Mouse (Mus musculus): ENCODE measurements around the gene Fam8a1. TPM values are rescaled to one million over a fixed set of nuclear protein-coding genes. Genes with fewer than 3 reads are reported as not detected.

The Fam8a1 gene
- total RNA-seq (2021): 10 to 100 TPM; 69.9 to 70.3 TPM
- long read RNA-seq, experiment 1, transcript Fam8a1-201 (5 exons, 3,664 nt): major isoform, 22 of 30 reads
- long read RNA-seq, experiment 1, partial matches to known transcripts: 3 of 30 reads
- long read RNA-seq, experiment 1, other reads (novel, unspliced or antisense): 5 of 30 reads
- long read RNA-seq, experiment 2, transcript Fam8a1-201 (5 exons, 3,664 nt): major isoform, 28 of 37 reads
- long read RNA-seq, experiment 2, partial matches to known transcripts: 9 of 37 reads
- long read RNA-seq, experiment 2, other reads (novel, unspliced or antisense): 0 of 37 reads

DNA sequence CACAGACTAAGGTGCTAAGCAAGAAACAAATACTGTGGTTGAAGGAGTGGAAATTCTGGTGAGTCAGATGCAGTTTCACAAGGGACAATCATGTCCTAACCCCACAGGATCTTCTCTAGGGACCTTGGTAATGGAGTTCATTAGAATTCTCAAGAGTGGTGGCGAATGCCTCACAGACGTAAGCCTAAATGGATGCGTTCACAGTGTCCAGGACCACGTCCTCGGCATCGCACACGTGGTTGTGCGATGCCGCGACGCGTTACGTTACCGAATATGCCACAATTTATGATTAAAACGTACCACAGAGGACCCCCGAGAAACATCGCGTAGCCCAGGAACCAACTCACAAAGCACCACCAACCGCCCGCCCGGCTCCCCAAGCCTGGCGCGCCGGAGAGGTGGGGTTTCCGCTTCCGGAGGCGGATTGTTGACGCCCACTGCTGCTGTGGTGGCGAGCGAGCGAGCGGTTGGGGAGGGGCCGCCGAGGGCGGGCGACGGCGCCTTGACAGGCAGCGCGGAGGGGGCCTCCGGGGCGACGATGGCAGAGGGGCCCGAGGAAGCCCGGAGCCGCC is at the start of gene Fam8a1:
TSS of gene Fam8a1 (plus strand) at position 475 of the 572 bp plus-strand sequence.
- DNase-seq (ENCODE audit: low spot score in 2 of 2): peak; percentile 94 to 95

DNA sequence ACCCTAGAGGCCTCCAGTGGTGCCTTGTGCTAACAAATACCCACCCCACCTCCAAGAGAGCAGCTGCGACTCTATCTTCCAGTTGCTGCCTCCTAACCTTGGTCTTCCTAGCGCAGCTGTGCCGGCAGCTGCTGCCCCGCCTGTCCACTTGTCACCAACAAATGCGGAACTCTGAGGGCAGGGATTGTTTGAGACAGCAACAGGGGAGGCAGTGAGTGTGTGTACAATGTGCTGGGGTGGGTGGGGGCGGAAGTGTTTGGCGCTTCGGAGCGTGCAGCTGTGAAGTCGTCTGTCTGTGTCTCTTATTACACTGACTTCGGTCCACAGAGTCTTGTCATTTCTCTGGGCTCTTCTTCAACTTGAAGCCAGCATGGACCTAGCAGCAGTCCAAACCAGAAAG is 49.7 kb upstream of the Fam8a1 start:
- DNase-seq (ENCODE audit: low spot score in 2 of 2): no peak

DNA sequence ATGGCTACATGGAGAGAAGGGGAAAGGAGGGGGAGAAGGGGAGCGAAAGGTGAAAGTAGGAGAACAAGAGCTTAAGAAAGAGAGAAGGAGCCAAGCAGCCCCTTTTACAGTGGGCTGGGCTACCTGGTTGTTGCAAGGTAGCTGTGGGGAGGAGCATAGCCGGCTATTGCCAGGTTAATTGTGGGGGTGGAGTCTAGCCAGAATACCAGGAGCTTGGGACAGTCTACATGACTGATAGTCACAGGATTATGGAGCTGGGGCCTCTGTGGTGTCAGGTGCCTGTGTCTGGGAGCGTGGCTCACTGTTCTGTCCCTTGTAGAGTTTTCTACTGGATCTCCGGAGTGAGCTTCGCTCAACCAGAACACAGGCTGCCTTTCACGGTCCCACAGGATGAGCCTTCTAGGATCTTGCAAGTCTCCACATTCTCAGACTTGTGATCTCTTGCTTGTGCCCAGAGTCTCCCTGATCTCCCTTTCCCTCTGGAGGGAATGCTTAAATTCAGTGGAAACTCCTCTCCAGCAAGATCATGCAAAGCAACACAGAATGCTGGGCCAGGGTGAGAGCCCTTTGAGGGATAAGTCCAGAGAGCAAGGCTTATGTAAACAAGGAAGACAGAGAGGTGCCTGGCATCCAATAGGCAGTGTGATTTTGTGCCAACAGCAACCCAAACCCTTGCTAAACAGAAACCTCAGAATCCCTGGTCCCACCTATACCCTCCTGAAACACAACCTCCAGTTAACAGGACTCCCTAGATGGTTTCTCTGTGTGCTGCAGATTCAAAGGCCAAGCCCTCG is 48.2 kb upstream of the Fam8a1 start:
- no peak for DNase-seq (ENCODE audit: low spot score in 2 of 2)

DNA sequence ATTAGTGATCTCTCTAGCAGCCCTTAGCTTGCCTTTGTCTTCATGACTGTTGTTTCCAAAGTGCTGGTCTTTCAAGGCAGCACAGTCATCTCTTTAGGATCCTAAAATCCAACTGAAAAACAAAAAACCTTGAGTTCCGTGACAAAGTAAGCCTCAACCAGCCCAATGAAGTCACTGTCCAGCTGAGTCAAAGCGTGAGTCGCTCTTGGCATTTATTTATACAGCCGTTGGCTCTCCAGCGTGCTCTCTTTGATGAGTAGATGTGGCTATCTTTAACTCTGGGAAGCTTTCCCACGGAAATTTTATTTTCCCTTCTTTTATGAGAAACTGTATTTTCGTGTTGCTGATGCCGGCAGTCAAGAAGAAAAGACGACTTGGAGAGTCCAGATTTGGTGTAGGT is 42.7 kb upstream of the Fam8a1 start:
- no peak for DNase-seq (ENCODE audit: low spot score in 2 of 2)

DNA sequence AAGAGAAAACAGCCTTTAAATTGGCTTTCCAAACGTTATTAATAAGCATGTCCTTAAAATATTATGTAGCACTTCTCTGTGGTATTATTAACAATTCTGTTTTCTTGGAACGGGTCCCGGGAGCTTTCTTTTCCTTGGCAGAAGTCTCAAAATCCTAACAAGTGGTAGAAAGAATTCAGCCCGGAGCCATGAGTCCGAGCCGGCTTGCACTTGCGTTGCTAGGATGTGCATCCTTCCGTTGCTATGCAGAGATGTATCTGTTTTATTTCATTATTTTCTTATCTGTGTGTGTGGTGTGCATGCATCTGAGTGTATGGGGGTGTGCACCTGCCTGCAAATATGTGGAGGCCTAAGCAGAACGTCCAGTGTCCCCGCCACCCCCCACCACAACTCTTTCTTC is 41.5 kb upstream of the Fam8a1 start:
- DNase-seq (ENCODE audit: low spot score in 2 of 2): peak; percentile 28 to 69

DNA sequence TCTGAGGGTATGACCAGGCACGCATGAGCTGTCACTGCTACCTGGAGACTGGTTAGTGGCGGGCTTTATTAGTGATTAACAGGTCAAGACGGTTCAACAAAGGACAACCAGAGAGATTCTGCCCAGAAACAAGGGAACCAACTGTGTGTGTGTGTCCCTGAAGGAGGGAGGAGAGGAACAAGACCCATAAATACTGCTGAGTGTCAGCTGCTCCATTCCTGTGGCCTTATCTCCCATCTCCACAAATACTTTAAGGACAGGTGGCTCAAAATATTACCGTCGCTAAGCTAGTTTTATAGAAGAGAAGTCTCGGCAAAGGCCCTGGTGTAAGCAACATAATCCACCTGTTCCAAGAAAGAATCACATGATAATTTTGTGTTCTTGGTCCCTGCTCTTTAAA is 39.9 kb upstream of the Fam8a1 start:
- no peak for DNase-seq (ENCODE audit: low spot score in 2 of 2)

DNA sequence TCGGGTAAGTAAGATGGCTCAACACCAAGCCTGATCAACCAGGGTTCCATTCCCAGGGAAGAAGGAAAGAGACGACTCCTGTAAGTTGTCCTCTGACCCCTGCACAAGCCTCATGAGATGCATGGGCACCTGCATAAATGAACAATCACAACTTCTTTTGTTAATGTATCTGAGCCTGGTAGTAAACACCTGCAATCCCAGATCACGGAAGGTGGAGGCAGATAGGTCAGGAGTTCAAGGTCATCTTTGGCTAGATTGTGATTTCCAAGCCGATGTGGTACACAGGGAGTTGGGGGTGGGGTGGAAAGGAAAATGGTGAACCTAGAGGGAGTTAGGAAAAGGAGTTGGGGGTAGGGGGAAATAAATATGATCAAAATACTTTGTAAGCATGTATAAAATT is 36.5 kb upstream of the Fam8a1 start:
- no peak for DNase-seq (ENCODE audit: low spot score in 2 of 2)

DNA sequence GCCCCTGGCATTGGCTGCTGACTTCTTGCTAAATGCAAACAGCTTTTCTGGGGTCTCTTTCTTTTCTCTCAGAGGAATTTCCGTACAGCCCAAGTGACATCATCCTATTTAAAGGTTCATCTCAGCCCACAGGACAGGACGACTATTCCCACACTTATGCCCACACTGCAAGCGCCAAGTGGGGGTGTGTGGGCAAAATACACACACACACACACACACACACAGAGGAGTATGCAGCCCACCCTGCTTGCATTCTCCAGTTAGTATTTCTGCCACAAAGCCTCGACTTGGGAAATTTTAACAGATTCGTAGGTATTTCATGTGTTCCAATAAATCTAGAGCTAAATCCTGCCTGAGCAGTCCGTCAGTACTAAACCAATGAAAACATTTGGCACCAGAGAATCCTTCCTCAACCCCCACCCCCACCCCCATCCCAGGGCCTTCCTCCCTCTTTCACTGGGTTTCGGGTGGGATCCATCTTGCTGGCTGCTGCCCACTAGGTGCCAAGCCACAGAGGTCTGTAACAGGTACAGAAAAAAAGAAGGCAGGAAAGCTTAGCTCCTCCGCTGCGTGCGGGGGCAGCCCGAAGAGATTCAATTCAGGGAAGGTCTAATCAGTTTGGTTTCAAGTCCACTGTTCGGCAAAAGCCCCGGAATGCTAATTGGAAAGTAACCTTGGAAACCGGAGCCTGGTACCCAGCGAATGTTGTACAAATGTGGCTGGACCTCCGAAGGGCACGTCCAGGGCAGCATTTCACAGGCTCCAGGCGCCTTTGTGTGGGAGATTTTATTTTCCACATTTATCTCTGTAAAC is 35.8 kb upstream of the Fam8a1 start:
- DNase-seq (ENCODE audit: low spot score in 2 of 2): peak; percentile 65 to 74

DNA sequence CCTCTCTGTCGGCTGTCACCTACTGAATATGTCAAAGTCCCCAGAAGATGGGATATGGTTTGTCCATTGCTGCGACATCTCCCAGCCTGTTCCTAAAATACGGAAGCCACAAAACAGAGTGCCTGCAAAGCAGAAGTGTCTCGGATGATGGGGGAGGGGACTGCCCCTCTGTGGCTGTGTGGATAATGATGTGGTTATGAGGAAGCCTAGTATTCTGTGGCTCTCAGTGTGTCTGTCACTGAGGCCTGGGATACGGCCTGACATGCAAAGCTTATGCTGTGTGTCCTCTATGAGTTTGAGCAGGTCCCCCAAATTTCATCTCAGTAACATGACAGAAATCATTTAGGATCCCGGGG is 35.2 kb upstream of the Fam8a1 start:
- peak in 1 of 2 experiments; percentile 50 for DNase-seq (ENCODE audit: low spot score in 2 of 2)

DNA sequence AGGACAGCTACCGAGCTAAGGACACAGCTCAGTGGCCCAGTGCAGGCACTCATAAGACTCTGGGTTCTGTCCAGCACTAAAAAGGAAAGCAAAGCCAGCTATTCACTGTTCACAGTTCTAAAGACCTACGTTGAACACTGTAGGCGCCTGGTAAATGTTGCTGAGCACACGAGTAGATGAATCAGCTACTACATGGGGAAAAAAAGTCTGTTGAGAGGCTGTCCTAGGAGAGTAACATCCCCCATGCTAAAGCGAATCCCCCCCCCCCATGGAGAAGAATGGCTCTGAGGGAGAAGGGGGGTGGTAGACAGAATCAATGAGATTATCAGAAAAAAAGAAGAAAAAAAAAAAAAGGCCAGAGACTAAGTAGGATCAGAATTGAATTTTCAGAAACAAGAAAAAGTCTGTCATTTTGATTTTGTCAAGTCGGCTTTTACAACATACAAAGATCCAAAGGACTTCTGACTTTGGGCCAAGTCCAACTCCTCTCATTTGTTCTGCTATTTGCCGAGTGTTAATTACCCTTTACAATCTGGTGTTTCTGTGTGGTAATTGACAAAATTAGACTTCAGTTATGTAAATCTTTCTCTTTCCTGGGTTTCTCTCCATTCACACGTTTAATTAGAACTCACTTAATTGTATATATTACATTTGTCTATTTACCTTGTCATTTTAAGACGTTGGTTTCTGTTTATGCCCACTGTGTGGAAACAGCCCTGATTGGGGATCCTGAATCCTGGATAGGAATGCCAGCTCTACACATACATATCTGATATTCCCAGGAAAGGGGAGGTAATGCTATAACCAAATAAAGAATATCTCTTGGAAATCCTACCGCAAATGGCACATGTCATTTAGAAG is 28.5 kb upstream of the Fam8a1 start:
- peak in 1 of 2 experiments; percentile 82 for DNase-seq (ENCODE audit: low spot score in 2 of 2)

DNA sequence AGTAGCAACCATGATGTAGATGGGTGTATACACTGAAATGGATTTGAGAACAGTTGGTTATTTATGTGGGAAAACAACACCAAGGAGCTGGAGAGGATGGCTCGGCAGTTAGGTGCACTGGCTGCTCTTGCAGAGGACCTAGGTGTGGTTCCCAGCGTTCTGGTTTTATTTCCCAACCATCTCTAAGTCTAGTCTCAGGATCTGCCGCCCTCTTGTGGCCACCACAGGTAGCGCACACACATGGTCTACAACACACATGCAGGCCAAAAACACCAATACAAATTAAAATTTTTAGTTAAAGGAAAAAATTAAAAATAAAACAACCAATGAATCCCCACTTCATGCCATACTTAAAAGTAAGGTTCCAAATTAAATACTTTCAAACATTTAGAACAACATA is 27.0 kb upstream of the Fam8a1 start:
- no peak for DNase-seq (ENCODE audit: low spot score in 2 of 2)

DNA sequence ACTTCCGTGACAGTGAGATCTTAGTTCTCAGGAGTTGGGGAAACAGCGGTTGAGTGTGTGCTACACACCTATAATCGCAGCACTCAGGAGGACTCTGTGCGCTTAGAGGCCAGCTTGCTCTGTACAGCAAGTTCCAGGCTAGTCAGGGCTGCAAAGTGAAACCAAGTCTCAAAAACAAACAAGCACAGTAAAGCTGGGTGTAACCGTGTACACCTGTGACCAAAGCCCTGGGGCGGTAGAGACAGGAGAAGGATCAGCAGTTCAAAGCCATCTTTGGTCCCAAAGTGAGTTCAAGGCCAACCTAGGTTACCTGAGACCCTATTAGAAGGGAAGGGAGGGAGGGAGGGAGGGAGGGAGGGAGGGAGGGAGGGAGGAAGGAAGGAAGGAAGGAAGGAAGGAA is 25.1 kb upstream of the Fam8a1 start:
- no peak for DNase-seq (ENCODE audit: low spot score in 2 of 2)

DNA sequence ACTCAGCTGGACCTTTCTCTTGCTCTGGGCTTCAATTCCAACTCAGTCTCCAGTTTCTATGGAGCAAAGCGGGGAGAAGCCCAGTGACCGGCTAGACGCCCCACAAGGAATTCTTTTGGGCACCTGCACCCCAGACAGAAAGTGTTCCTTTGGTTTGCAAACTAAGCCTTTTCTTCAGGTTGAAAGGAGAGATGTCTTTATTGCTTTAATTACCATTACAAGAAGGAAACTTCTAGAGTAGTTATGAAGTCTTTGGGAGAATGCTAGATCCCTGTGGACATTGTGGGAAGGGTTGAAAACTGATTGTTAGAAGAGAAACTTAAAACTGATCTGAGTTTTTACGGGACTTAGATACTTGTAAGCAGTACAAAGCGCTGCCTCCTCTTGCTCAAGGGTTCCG is 23.8 kb upstream of the Fam8a1 start:
- DNase-seq (ENCODE audit: low spot score in 2 of 2): no peak

DNA sequence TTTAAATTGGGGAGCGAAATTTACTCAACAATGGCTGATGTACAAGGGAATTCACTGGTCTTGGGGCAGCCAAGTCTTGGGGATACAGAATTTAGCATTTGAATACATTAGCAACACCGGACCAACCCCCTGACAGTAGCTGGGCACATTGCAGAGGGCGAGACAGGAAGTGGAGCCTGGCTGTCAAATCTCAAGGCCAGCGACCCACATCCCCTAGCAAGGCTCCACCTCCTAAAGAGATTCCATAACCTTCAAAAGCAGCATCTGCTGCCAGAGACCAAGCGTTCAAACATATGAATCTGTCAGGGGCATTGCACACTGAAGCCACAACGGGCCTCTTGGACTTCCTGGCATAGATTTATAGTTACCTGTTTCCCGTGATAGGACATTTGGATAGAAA is 17.5 kb upstream of the Fam8a1 start:
- DNase-seq (ENCODE audit: low spot score in 2 of 2): no peak

DNA sequence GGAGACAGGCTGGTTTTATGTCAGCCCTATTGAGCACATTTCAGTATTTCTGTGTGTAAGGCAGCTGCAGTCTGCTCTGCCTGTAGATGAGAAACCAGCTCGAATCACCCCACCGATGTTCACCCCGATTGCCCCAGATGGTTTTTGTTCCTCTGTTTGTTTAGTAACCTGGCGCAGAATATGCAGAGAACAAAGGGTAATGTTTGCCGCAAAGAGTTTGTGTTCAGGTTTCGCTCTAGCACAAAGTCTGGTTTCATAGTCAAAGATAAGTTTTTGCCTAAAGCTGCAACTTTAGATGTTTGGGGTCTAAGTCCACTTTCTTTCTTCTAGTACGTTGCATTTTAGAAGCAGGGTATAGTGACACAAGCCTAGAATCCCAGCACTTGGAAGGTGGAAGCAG is 16.7 kb upstream of the Fam8a1 start:
- DNase-seq (ENCODE audit: low spot score in 2 of 2): peak in 1 of 2 experiments; percentile 35

DNA sequence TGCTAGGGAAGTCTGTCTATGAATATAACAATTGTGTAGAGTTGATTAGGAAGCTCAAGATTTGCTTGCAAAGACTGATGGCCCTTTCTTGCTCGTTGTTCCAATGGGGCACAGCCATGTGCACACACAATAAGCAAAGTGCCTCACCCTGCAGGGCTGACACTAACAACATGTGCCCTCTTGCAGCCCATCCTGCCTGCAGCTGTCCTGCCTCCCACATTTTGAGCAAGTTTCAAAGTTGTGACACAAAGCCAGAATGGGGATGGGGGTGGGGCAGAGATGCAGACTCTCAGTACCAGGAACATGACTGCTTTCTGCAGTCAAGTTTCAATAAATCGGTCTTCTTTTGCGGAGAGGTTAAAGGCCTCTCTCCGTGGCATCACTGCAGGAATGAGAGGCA is 15.7 kb upstream of the Fam8a1 start:
- DNase-seq (ENCODE audit: low spot score in 2 of 2): peak; percentile 26 to 43

DNA sequence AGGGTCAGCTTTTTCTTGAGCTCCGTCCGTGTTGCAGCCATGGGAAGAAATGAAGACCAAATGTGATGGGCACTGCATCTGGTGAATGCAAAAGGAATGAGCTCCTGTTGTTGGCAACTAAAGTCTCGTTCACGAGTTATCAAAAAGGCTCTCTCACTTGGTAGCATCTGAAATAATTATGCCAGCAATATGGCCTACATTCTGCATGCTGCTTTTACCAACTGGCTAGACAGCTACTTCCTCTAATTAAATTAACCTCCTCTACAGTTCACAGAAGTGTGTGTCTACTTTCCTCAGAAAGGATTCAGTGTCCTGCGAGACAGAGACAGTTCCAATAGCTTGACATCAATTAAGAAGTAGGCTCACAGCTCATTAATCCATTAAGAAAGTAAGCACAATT is 14.8 kb upstream of the Fam8a1 start:
- peak in 1 of 2 experiments; percentile 61 for DNase-seq (ENCODE audit: low spot score in 2 of 2)

DNA sequence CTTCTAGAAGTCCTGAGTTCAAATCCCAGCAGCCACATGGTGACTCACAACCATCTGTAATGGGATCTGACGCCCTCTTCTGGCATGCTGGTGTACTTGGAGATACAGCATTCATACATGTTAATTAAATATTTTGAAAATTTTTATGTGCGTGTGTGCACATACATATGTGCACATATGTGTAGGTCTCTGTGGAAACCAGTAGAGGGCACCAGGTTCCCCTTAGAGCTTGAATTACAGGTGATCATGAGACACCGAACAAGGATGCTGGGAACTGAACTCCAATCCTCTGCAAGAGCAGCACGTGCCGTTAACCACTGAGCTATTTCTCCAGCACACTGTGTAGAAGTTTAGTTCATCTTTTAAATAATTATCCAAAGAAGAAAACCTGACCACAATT is 10.1 kb upstream of the Fam8a1 start:
- no peak for DNase-seq (ENCODE audit: low spot score in 2 of 2)

DNA sequence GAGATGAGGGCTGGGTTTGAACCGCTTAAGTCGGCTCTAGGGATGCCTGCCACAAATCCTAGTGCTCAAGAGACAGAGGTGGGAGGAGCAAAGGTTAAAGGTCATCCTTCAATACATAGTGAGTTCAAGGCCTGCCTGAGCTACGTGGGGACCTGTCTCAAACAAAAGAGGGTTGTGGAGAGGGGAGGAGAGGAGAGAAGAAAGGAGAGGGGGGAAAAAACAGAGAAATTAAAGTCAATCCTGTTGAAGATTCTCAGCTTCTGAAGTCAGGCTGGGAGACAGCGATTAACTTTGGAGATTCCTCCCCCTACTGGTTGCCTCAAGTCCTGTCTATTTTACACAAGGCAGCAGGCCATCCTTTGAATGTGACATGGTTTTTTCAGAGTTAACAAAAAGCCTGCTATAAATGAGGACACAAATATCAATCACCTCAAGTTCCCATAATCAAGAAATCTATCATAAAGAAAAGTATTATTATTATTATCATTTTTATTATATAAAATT is 5.8 kb upstream of the Fam8a1 start:
- peak in 1 of 2 experiments; percentile 67 for DNase-seq (ENCODE audit: low spot score in 2 of 2)

DNA sequence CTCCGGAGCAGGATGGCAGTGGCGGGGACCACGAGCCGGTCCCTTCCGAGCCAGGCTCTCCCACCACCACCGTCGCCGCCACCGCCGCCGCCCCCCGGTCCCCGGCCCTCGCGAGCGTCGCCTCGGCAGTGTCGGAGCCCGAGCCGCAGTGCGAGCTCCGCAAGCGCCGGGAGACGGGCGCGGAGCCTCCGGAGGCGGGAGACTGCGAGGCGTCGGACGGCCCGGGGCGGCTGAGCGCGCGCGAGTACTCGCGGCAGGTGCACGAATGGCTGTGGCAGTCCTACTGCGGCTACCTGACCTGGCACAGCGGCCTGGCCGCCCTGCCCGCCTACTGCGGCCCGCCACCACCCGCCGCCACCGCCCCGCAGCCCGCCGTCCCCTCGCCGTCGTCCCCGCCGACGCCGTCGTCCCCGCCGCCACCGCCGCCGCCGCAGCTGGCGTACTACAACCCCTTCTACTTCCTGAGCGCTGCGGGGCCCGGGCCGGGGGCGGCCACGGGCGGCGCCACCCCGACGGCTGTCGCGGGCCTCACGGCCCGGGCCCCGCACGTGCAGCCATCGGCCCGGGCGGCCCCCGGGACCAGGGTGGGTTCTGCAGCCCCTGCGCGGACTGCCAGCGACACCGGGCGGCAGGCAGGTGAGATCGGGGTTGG is 424 bp downstream of the Fam8a1 start:
- DNase-seq (ENCODE audit: low spot score in 2 of 2): no peak

All from layer of hippocampus, postnatal 14 days (tissue).